Mouse (Mus musculus) neural tube, embryonic 11.5 days (tissue): ENCODE data around the gene Gjc1. TPM values are rescaled to one million over a fixed set of nuclear protein-coding genes. Genes with fewer than 3 reads are reported as not detected.

Experiments used
- polyA plus RNA-seq: library from polyadenylated mRNA; unstranded; fragments of >200 nt; fragmentation: Nextera tagmentation; extraction: Ambion mirVana; gene quantifications from 2 replicates; pipeline ENCODE4 v1.2.1, GENCODE M21; 2014

Gene Gjc1
- polyA plus RNA-seq, 1 experiment from 2014 or later: 78.5 TPM

Other genes starting within 250 kb of the Gjc1 start
- gene Gm11627, start 240.2 kb downstream of the Gjc1 start, polyA plus RNA-seq: 7.1 and 9.9 TPM in 2 replicates
- gene Fzd2, start 215.3 kb downstream of the Gjc1 start, polyA plus RNA-seq: 37.3 and 40.4 TPM in 2 replicates
- 0.84 and 0.89 TPM in 2 replicates for gene Meioc, start 156.0 kb downstream of the Gjc1 start, polyA plus RNA-seq
- 53.8 and 55.9 TPM in 2 replicates for gene Ccdc43, start 121.9 kb downstream of the Gjc1 start, polyA plus RNA-seq
- gene Adam11, start 58.3 kb downstream of the Gjc1 start, polyA plus RNA-seq: 21.7 and 23.2 TPM in 2 replicates
- not detected in 2 replicates for gene Higd1b, start 16.1 kb upstream of the Gjc1 start, polyA plus RNA-seq
- gene Eftud2, start 61.3 kb upstream of the Gjc1 start, polyA plus RNA-seq: 239 and 255 TPM in 2 replicates
- 1.7 and 1.9 TPM in 2 replicates for gene Ccdc103, start 61.5 kb upstream of the Gjc1 start, polyA plus RNA-seq
- not detected in 2 replicates for gene Fam187a, start 65.5 kb upstream of the Gjc1 start, polyA plus RNA-seq
- 0.12 and 0.20 TPM in 2 replicates for gene Gfap, start 81.2 kb upstream of the Gjc1 start, polyA plus RNA-seq
- gene Kif18b, start 105.4 kb upstream of the Gjc1 start, polyA plus RNA-seq: 5.1 and 6.6 TPM in 2 replicates
- gene C1ql1, start 127.0 kb upstream of the Gjc1 start, polyA plus RNA-seq: 2.9 and 4.0 TPM in 2 replicates
- gene Nmt1, start 208.5 kb upstream of the Gjc1 start, polyA plus RNA-seq: 51.5 and 53.3 TPM in 2 replicates
- 319 and 323 TPM in 2 replicates for gene Dcakd, start 208.6 kb upstream of the Gjc1 start, polyA plus RNA-seq